Mouse (Mus musculus): ENCODE measurements around the gene Slc16a10. TPM values are rescaled to one million over a fixed set of nuclear protein-coding genes. Genes with fewer than 3 reads are reported as not detected.

Gene Slc16a10
- polyA plus RNA-seq, 1 experiment: 114 TPM

- 52% methylated on average over 8 of the region's 8 CpGs for WGBS
- H3K4me3 ChIP-seq (ENCODE audit: low read depth, low read length): no peak overlapping the region
- TF ChIP-seq POLR2A (IDR thresholded peaks at IDR 0.05; ENCODE audit: low read depth, low read length) (no peak), CTCF (IDR thresholded peaks at IDR 0.05; ENCODE audit: extremely low read depth, insufficient read length, insufficient replicate concordance, low read depth, low read length) (no peak)
- no peaks in the 10 kb centered on the region for H3K4me1 ChIP-seq (ENCODE audit: control insufficient read depth, insufficient read depth, insufficient read length, low read length)
- H3K36me3 ChIP-seq (ENCODE audit: control insufficient read depth, insufficient read depth, low read length): peaks cover 3% of the 10 kb centered on the region; the same call in 1 of the 2 replicates
- H3K27me3 ChIP-seq (ENCODE audit: control insufficient read depth, insufficient read depth, low read length): no peaks in the 10 kb centered on the region
- no peak overlapping the region for H3K27ac ChIP-seq (ENCODE audit: insufficient read depth, low read depth, low read length)
Observed at GRCm38 (mm10) chr10:40102986-40103385, 39.1 kb downstream of the Slc16a10 start.

DNA sequence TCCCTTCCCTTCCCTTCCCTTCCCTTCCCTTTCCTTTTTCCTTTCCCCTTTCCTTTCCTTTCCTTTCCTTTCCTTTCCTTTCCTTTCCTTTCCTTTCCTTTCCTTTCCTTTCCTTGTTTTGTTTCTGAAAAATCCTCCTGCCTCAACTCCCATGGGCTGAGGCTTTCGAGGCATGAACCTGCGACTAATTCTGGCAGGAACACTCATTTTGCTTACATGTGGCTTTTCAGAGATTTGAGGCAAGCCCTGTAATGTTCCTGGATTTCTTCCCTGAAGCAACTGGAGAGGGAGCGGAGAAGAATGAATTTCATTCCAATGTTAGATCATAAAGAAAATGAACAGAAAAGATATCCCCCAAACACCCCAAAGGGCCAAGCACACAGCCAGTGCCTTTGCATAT is 39.9 kb downstream of the Slc16a10 start:
- Histone ChIP-seq H3K27ac (ENCODE audit: insufficient read depth, low read depth, low read length) (no peak overlapping the region), H3K27me3 (ENCODE audit: control insufficient read depth, insufficient read depth, low read length) (no peaks in the 10 kb centered on the region), H3K4me1 (ENCODE audit: control insufficient read depth, insufficient read depth, insufficient read length, low read length) (no peaks in the 10 kb centered on the region), H3K36me3 (ENCODE audit: control insufficient read depth, insufficient read depth, low read length) (peaks cover 3% of the 10 kb centered on the region; the same call in 1 of the 2 replicates), H3K4me3 (ENCODE audit: low read depth, low read length) (no peak overlapping the region)
- TF ChIP-seq POLR2A (IDR thresholded peaks at IDR 0.05; ENCODE audit: low read depth, low read length): no peak
- TF ChIP-seq CTCF (IDR thresholded peaks at IDR 0.05; ENCODE audit: extremely low read depth, insufficient read length, insufficient replicate concordance, low read depth, low read length): no peak
- 95% methylated on average over 3 of the region's 3 CpGs for WGBS

DNA sequence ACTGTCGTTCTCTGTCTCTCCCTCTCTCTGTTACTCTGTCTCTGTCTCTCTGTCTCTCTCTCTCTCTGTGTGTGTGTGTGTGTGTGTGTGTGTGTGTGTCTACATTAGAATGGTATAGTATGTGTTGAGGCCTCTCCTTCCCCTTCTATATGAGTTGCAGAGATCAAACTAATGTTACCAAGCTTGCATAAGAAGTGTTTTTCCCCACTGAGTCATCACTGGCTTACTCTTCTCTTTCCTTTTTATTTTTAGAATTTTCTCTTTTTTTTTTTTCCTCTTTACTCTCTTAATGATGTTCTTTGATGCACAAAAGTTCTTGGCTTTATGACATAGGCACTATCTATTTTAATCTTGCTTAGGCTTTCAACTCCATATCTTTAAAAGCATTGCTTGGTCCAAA is 43.6 kb downstream of the Slc16a10 start:
- Histone ChIP-seq H3K4me1 (ENCODE audit: control insufficient read depth, insufficient read depth, insufficient read length, low read length) (peaks cover 5% of the 10 kb centered on the region; the same call in 1 of the 2 replicates), H3K27ac (ENCODE audit: insufficient read depth, low read depth, low read length) (no peak overlapping the region), H3K4me3 (ENCODE audit: low read depth, low read length) (no peak overlapping the region), H3K27me3 (ENCODE audit: control insufficient read depth, insufficient read depth, low read length) (no peaks in the 10 kb centered on the region), H3K36me3 (ENCODE audit: control insufficient read depth, insufficient read depth, low read length) (peaks cover 3% of the 10 kb centered on the region; the same call in 1 of the 2 replicates)
- WGBS: 81% methylated on average over 1 of the region's 1 CpGs
- TF ChIP-seq POLR2A (IDR thresholded peaks at IDR 0.05; ENCODE audit: low read depth, low read length) (no peak), CTCF (IDR thresholded peaks at IDR 0.05; ENCODE audit: extremely low read depth, insufficient read length, insufficient replicate concordance, low read depth, low read length) (no peak)

DNA sequence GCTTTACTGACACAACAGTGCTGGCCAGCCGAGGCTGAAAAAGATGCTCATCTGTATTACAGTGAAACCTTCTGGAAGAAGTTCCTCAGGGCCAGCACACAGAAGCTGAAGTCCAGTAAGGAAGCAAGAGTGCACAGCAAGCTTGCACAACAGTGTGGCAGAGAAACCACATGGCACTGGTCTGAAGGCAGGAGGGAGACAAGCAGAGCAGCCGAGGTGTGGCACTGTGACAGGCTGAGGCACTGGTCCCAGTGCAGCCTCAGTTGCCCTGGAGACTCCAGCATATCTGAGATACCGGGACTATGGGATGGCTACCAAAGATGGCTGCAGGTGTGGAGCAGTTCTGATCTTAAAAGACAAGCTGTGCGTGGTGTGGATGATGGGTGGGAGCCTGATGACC is 44.5 kb downstream of the Slc16a10 start:
- Histone ChIP-seq H3K4me3 (ENCODE audit: low read depth, low read length) (no peak overlapping the region), H3K4me1 (ENCODE audit: control insufficient read depth, insufficient read depth, insufficient read length, low read length) (peaks cover 5% of the 10 kb centered on the region; the same call in 1 of the 2 replicates), H3K27ac (ENCODE audit: insufficient read depth, low read depth, low read length) (no peak overlapping the region), H3K27me3 (ENCODE audit: control insufficient read depth, insufficient read depth, low read length) (no peaks in the 10 kb centered on the region), H3K36me3 (ENCODE audit: control insufficient read depth, insufficient read depth, low read length) (peaks cover 3% of the 10 kb centered on the region; the same call in 1 of the 2 replicates)
- WGBS: 79% methylated on average over 4 of the region's 4 CpGs
- TF ChIP-seq POLR2A (IDR thresholded peaks at IDR 0.05; ENCODE audit: low read depth, low read length) (no peak), CTCF (IDR thresholded peaks at IDR 0.05; ENCODE audit: extremely low read depth, insufficient read length, insufficient replicate concordance, low read depth, low read length) (no peak)

DNA sequence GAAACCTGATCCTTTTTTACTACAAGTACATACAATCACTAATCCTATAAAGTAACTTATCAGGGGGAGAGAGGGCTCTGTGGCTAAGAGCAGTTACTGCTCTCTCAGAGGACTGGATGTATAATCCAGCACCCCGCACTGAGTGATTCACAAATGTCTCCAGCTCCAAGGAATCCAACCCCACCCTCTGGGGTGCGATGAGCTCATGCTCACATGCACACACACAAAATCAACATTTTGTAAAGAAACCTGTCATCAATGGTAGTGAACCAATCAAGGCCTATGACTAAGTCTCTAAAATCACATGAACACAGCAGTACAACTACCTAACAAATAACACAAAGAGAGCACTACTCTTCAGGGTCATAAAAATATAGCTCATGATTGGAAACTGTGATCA is 47.3 kb downstream of the Slc16a10 start:
- no peaks in the 10 kb centered on the region for H3K27me3 ChIP-seq (ENCODE audit: control insufficient read depth, insufficient read depth, low read length)
- H3K27ac ChIP-seq (ENCODE audit: insufficient read depth, low read depth, low read length): no peak overlapping the region
- WGBS: 70% methylated on average over 2 of the region's 2 CpGs

DNA sequence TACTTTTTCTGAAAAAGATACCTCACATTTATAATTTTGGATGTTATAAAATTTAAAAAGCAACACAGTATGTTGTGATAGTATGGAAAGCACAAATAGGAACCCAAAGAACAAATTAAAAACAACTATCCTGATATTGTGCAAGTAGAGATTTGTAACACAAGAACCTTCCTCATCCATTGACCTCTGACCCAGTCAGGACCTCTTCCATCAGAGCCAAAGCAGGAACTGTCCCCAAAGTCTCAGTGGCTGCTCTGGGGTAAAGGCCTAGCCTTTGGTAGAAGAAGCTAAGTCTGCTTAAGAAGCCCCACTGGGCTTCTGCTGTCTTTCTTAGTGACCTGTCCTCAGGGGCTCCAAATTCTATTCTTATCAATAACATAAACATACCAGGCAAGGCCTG is 48.5 kb downstream of the Slc16a10 start:
- H3K36me3 ChIP-seq (ENCODE audit: control insufficient read depth, insufficient read depth, low read length): no peaks in the 10 kb centered on the region
- no peak overlapping the region for H3K4me3 ChIP-seq (ENCODE audit: low read depth, low read length)
- no peaks in the 10 kb centered on the region for H3K27me3 ChIP-seq (ENCODE audit: control insufficient read depth, insufficient read depth, low read length)
- no peak overlapping the region for H3K27ac ChIP-seq (ENCODE audit: insufficient read depth, low read depth, low read length)
- H3K4me1 ChIP-seq (ENCODE audit: control insufficient read depth, insufficient read depth, insufficient read length, low read length): peaks cover 14% of the 10 kb centered on the region
- TF ChIP-seq CTCF (IDR thresholded peaks at IDR 0.05; ENCODE audit: extremely low read depth, insufficient read length, insufficient replicate concordance, low read depth, low read length) (no peak), POLR2A (IDR thresholded peaks at IDR 0.05; ENCODE audit: low read depth, low read length) (no peak)

More for the DNA sequence above, 47.3 kb downstream of the Slc16a10 start:
- TF ChIP-seq POLR2A (IDR thresholded peaks at IDR 0.05; ENCODE audit: low read depth, low read length): no peak
- TF ChIP-seq CTCF (IDR thresholded peaks at IDR 0.05; ENCODE audit: extremely low read depth, insufficient read length, insufficient replicate concordance, low read depth, low read length): no peak
- H3K4me3 ChIP-seq (ENCODE audit: low read depth, low read length): no peak overlapping the region
- H3K36me3 ChIP-seq (ENCODE audit: control insufficient read depth, insufficient read depth, low read length): peaks cover 2% of the 10 kb centered on the region; the same call in 1 of the 2 replicates
- peaks cover 11% of the 10 kb centered on the region; the same call in 1 of the 2 replicates for H3K4me1 ChIP-seq (ENCODE audit: control insufficient read depth, insufficient read depth, insufficient read length, low read length)

DNA sequence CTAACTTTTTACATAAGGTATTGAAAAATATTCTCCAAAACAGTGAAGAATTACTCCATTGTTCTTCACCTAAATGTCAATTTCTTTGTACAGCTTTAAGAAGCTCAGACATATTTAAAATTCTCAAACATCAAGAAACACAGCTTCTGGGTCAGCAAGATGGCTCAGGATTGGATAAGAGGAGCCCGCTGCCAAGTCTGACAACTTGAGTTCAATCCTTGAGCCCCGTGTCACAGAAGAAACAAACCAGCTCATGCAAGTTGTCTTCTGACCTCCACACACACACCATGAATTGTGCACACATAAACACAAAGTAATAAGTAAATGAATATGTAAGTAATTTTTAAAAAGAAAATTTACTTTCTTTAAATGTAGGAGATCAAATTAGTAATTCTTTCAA is 50.6 kb downstream of the Slc16a10 start:
- WGBS: 36% methylated on average over 2 of the region's 2 CpGs
- Histone ChIP-seq H3K4me3 (ENCODE audit: low read depth, low read length) (no peak overlapping the region), H3K27ac (ENCODE audit: insufficient read depth, low read depth, low read length) (no peak overlapping the region), H3K4me1 (ENCODE audit: control insufficient read depth, insufficient read depth, insufficient read length, low read length) (peaks cover 17% of the 10 kb centered on the region), H3K36me3 (ENCODE audit: control insufficient read depth, insufficient read depth, low read length) (no peaks in the 10 kb centered on the region), H3K27me3 (ENCODE audit: control insufficient read depth, insufficient read depth, low read length) (no peaks in the 10 kb centered on the region)
- no peak for TF ChIP-seq CTCF (IDR thresholded peaks at IDR 0.05; ENCODE audit: extremely low read depth, insufficient read length, insufficient replicate concordance, low read depth, low read length)
- no peak for TF ChIP-seq POLR2A (IDR thresholded peaks at IDR 0.05; ENCODE audit: low read depth, low read length)

All from small intestine, adult 2 months (tissue).